Mouse (Mus musculus) limb, embryonic 11.5 days (tissue): ENCODE measurements around the gene Retn. TPM values are rescaled to one million over a fixed set of nuclear protein-coding genes. Genes with fewer than 3 reads are reported as not detected.
A peak's percentile ranks its signal among the peaks of the same experiment; 100 is the strongest.

ENCODE experiments used
- ATAC-seq: fragments of 200-750 bp; cut with Nextera tagmentation; 2 replicates; pipeline ENCODE4 v1.8.0; 2017; ENCODE audit warnings: low read depth; ENCODE audit not compliant: insufficient number of reproducible peaks, low FRiP score, low TSS enrichment
- DNase-seq: peaks from one replicate; pipeline ENCODE4 v3.0.0-alpha.2; 2015; ENCODE audit warnings: low spot score
- H3K27ac ChIP-seq: fragments of 300-500 bp; sonication (generic); replicated peaks from 2 replicates; pipeline ENCODE4 v1.5.1; 2014; ENCODE audit warnings: low read depth, mild to moderate bottlenecking, low read length
- H3K27me3 ChIP-seq: fragments of 300-500 bp; sonication (generic); 2 replicates; pipeline ENCODE4 v1.6.1; 2014; ENCODE audit warnings: mild to moderate bottlenecking, low read length, mixed read lengths; ENCODE audit not compliant: control insufficient read depth, insufficient read depth
- H3K36me3 ChIP-seq: fragments of 300-500 bp; sonication (generic); 2 replicates; pipeline ENCODE4 v1.6.1; 2014; ENCODE audit warnings: mild to moderate bottlenecking, low read length, moderate library complexity, mixed read lengths; ENCODE audit not compliant: control insufficient read depth, insufficient read depth
- H3K4me1 ChIP-seq: fragments of 300-500 bp; sonication (generic); 2 replicates; pipeline ENCODE4 v1.6.1; 2014; ENCODE audit warnings: low read length, mixed read lengths; ENCODE audit not compliant: control insufficient read depth, insufficient read depth
- H3K4me2 ChIP-seq: fragments of 300-500 bp; sonication (generic); 2 replicates; pipeline ENCODE4 v1.6.1; 2014; ENCODE audit warnings: low read depth, mild to moderate bottlenecking, moderate library complexity; ENCODE audit not compliant: severe bottlenecking
- H3K4me3 ChIP-seq: fragments of 300-500 bp; sonication (generic); 2 replicates; pipeline ENCODE4 v1.5.1; 2014; ENCODE audit warnings: low read depth, low read length
- H3K9ac ChIP-seq: fragments of 300-500 bp; sonication (generic); 2 replicates; pipeline ENCODE4 v1.6.1; 2014; ENCODE audit warnings: mild to moderate bottlenecking, low read length
- H3K9me3 ChIP-seq: fragments of 300-500 bp; sonication (generic); 2 replicates; pipeline ENCODE4 v1.6.1; 2016; ENCODE audit warnings: low read length; ENCODE audit not compliant: control insufficient read depth
- WGBS: fragments of 180-500 bp; shearing (Covaris S2); extraction: QIAGEN DNeasy Blood & Tissue Kit; methylation state at CpG from one replicate; pipeline ENCODE4 v1.1.7; 2014; 5-methylcytosine and 5-hydroxymethylcytosine counted together
- polyA plus RNA-seq: library from polyadenylated mRNA; unstranded; fragments of >200 nt; fragmentation: Nextera tagmentation; extraction: Ambion mirVana; gene quantifications from 2 replicates; pipeline ENCODE4 v1.2.1, GENCODE M21; 2014

Retn gene
- polyA plus RNA-seq, 1 experiment from 2014 or later: not detected

DNA sequence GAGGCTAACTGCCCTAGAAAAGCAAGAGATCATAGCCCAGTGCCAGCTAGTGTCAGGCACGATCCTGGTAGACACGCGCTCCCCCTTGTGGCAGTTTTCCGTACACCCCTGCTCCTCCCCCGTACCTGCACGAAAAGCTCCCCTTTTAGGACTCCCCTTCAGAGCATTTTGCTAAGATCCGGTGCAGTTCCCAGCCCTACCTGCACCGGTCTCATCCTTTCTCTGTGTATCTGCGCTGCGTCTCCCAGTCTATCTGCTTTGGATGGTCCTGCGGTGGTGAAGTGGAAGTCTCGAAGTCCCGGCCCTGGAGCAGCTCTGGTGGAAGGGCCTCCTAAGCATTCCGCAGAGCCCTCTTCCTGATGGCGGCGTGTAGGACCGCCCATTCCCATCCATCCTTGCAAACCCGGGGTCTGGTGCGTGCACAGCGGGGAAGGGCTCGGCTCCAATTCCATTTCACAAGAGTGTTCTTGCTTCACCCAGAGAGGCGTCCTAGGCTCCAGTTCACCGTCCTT is 16.5 kb downstream of the Retn start, which contains the start of gene Fcor:
Gene Fcor (minus strand): TSS at position 383 of the 512 bp plus-strand sequence.
- WGBS: 0% methylated on average over 23 of the region's 23 CpGs
- H3K4me3 ChIP-seq: peak within 1 kb of the TSS; percentile 38
- no peaks in the 10 kb centered on the region for H3K4me1 ChIP-seq
- no peak within 1 kb of the TSS for H3K27ac ChIP-seq
- no peaks in the 10 kb centered on the region for H3K9me3 ChIP-seq
- peak within 1 kb of the TSS; percentile 69 for H3K4me2 ChIP-seq
- H3K27me3 ChIP-seq: no peaks in the 10 kb centered on the region
- DNase-seq: peak; percentile 91
- ATAC-seq: peak; percentile 83
- H3K9ac ChIP-seq: peak within 1 kb of the TSS; percentile 47
- no peaks in the 10 kb centered on the region for H3K36me3 ChIP-seq

DNA sequence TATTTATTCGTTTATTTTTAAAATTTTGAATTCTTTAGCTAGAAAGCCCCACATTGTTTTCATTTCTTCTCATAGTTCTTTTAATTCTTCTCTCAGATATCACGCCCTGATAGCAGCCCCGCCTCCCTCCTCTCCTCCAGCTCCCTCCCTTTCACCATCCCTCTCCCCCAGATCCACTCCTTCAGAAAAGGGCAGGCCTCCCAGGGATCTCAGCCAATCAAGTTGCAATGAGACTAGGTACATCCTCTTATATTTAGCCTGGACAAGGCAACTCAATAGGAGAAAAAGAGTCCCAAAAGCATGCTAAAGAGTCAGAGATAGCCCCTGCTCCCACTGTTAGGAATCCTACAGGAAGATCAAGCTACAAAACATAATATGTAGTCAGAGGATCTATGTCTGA is 19.1 kb downstream of the Retn start:
- no peak for ATAC-seq
- H3K36me3 ChIP-seq: peaks cover 8% of the 10 kb centered on the region
- H3K4me2 ChIP-seq: no peak overlapping the region
- no peak for DNase-seq
- H3K9ac ChIP-seq: no peak overlapping the region
- H3K27ac ChIP-seq: no peak overlapping the region
- H3K4me3 ChIP-seq: no peak overlapping the region
- WGBS: 51% methylated on average over 3 of the region's 3 CpGs
- no peaks in the 10 kb centered on the region for H3K9me3 ChIP-seq
- H3K27me3 ChIP-seq: no peaks in the 10 kb centered on the region
- 0 out of 2 replicates have a peak, but pooled peaks cover 7% of the 10 kb centered on the region for H3K4me1 ChIP-seq

- Histone ChIP-seq H3K4me1 (0 out of 2 replicates have a peak, but pooled peaks cover 7% of the 10 kb centered on the region), H3K9me3 (no peaks in the 10 kb centered on the region), H3K27me3 (no peaks in the 10 kb centered on the region), H3K27ac (peak within 1 kb of the TSS; percentile 81), H3K36me3 (peaks cover 13% of the 10 kb centered on the region), H3K9ac (peak within 1 kb of the TSS; percentile 89), H3K4me2 (peak within 1 kb of the TSS; percentile 79), H3K4me3 (peak within 1 kb of the TSS; percentile 79)
- WGBS: 2% methylated on average over 61 of the region's 61 CpGs
- ATAC-seq (peak; percentile 86), DNase-seq (peak; percentile 95)
These were observed 20.8 kb downstream of the Retn start, which contains the start of gene Trappc5 for GRCm38 (mm10) chr8:3676131-3676992. Trappc5 (plus strand) TSS chr8:3676299.

GRCm38 (mm10) chr8:3676993-3677579 is 21.5 kb downstream of the Retn start:
- H3K9me3 ChIP-seq: no peaks in the 10 kb centered on the region
- H3K27ac ChIP-seq: peak overlapping the region; percentile 81
- DNase-seq (no peak), ATAC-seq (no peak; the same call in 1 of the 2 replicates)
- H3K36me3 ChIP-seq: peaks cover 13% of the 10 kb centered on the region
- peak overlapping the region; percentile 89 for H3K9ac ChIP-seq
- 0 out of 2 replicates have a peak, but pooled peaks cover 7% of the 10 kb centered on the region for H3K4me1 ChIP-seq
- peak overlapping the region; percentile 79 for H3K4me2 ChIP-seq
- H3K27me3 ChIP-seq: no peaks in the 10 kb centered on the region
- peak overlapping the region; percentile 79 for H3K4me3 ChIP-seq
- WGBS: 4% methylated on average over 15 of the region's 15 CpGs

GRCm38 (mm10) chr8:3678831-3679230 is 23.3 kb downstream of the Retn start:
- Histone ChIP-seq H3K27me3 (no peaks in the 10 kb centered on the region), H3K27ac (no peak overlapping the region), H3K9me3 (no peaks in the 10 kb centered on the region; the same call in 1 of the 2 replicates), H3K4me3 (no peak overlapping the region), H3K4me2 (no peak overlapping the region), H3K4me1 (0 out of 2 replicates have a peak, but pooled peaks cover 7% of the 10 kb centered on the region), H3K9ac (no peak overlapping the region), H3K36me3 (peaks cover 13% of the 10 kb centered on the region)
- DNase-seq (no peak), ATAC-seq (no peak)
- 97% methylated on average over 22 of the region's 23 CpGs for WGBS

DNA sequence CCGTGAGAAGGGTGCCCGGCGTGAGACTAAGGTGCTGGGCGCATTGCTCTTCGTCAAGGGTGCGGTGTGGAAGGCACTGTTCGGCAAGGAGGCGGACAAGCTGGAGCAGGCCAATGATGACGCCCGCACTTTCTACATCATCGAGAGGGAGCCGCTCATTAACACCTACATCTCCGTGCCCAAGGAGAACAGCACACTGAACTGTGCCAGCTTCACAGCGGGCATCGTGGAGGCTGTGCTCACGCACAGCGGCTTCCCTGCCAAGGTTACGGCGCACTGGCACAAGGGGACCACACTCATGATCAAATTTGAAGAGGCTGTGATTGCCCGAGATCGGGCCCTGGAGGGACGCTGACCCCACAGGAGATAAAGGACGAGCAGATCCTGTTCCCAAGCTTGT is 23.7 kb downstream of the Retn start:
- no peak overlapping the region for H3K4me3 ChIP-seq
- no peak for ATAC-seq
- peaks cover 13% of the 10 kb centered on the region for H3K36me3 ChIP-seq
- H3K27ac ChIP-seq: no peak overlapping the region
- H3K4me2 ChIP-seq: no peak overlapping the region
- H3K9ac ChIP-seq: no peak overlapping the region
- H3K9me3 ChIP-seq: no peaks in the 10 kb centered on the region; the same call in 1 of the 2 replicates
- DNase-seq: no peak
- 96% methylated on average over 23 of the region's 23 CpGs for WGBS
- H3K4me1 ChIP-seq: 0 out of 2 replicates have a peak, but pooled peaks cover 7% of the 10 kb centered on the region
- no peaks in the 10 kb centered on the region for H3K27me3 ChIP-seq

- DNase-seq: no peak
- H3K27ac ChIP-seq: no peak overlapping the region
- no peak for ATAC-seq
These were observed 24.1 kb downstream of the Retn start for GRCm38 (mm10) chr8:3679656-3680055.

GRCm38 (mm10) chr8:3682435-3682834 is 26.9 kb downstream of the Retn start:
- ATAC-seq: no peak
- WGBS: 86% methylated on average over 5 of the region's 5 CpGs
- H3K27ac ChIP-seq: no peak overlapping the region
- H3K9ac ChIP-seq: no peak overlapping the region
- peaks cover 3% of the 10 kb centered on the region; the same call in 1 of the 2 replicates for H3K9me3 ChIP-seq
- peaks cover 13% of the 10 kb centered on the region for H3K36me3 ChIP-seq
- no peak overlapping the region for H3K4me2 ChIP-seq
- H3K4me3 ChIP-seq: no peak overlapping the region
- H3K4me1 ChIP-seq: 0 out of 2 replicates have a peak, but pooled peaks cover 3% of the 10 kb centered on the region
- DNase-seq: no peak
- H3K27me3 ChIP-seq: no peaks in the 10 kb centered on the region

More at GRCm38 (mm10) chr8:3679656-3680055, 24.1 kb downstream of the Retn start:
- 0 out of 2 replicates have a peak, but pooled peaks cover 7% of the 10 kb centered on the region for H3K4me1 ChIP-seq
- H3K4me3 ChIP-seq: no peak overlapping the region
- H3K9me3 ChIP-seq: no peaks in the 10 kb centered on the region; the same call in 1 of the 2 replicates
- H3K36me3 ChIP-seq: peaks cover 13% of the 10 kb centered on the region
- H3K27me3 ChIP-seq: no peaks in the 10 kb centered on the region
- no peak overlapping the region for H3K4me2 ChIP-seq
- WGBS: 97% methylated on average over 5 of the region's 5 CpGs
- H3K9ac ChIP-seq: no peak overlapping the region
